Mouse (Mus musculus) NIH3T3 (cell line): ENCODE measurements at regions not wholly inside any gene's neighbourhood (a gene's known extent, or its start where the extent isn't known, plus 50 kb on each side); places are given as distances from the start of the nearest gene placed in this dataset.
"Not testable (repeated sequence)": the region's sequence is repeated elsewhere in the genome, so short reads cannot be mapped to it uniquely, and the experiment has no call there.

Source experiments
- DNase-seq: peaks from one replicate; pipeline ENCODE4 v3.0.0-alpha.2; 2012; ENCODE audit warnings: low read depth

DNA sequence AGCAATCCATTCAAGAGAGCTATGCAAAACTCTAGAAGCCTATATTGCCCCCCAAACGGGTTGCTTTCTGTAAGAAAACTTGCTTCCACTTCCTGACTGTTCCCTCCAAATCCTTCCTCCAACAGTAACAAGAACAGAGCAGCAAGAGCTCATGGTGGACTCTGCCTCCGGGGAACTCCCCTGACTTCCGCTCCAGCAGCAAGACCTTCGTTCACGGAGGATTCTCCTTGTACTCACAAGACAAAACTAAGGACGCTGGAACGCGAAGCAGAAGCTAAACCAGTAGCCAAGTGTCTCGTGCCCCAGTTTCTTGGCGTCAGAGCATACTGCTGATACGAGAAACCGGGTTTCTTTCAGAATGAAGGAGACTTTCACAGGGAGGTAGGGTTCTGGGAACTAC, 50.7 kb downstream of the H2al2a start:
- DNase-seq, result no peak

DNA sequence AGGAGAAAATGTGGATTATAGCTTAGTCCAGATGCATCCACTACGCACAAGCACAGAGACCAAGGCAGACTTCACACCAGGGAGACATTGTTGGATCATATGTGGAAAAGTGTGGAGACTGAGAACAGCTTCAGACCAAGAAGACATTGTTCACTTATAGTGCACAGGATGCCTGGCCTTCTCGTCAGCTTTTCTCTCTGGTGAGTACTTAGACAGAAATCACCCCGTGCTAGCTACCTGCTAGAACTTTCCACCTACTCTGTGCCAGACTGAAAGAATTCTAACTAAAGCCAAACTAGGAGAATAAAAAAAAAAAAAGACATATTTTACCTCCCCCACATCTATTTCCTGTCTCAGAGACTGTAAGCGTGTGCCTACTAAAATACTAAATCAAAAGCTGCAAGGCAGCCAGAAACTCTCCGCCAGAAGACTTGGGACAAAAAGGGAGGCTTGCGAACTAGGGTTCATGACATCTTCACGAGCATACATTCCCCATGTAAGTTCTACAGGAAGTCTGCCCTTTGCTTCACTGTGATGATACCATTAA, 51.3 kb downstream of the H2al2a start:
- no peak for DNase-seq

DNA sequence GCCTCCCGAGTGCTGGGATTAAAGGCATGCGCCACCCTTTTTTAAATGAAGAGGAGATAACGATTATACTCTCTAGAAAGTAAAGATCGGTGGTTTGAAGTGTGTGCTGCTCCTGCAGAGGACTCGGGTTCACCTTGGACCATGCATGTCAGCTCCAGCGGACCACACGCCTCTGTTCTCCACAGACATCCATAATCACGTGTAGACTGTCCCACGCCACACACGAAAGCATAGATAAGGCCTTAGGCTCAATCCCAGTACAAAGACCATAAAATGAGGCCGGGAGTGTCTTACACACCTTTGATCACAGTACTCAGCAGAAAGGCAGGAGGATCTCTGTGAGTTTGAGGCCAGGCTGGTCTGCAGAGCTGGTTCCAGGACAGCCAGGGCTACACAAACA, 53.3 kb downstream of the H2al2a start:
- DNase-seq, result no peak

DNA sequence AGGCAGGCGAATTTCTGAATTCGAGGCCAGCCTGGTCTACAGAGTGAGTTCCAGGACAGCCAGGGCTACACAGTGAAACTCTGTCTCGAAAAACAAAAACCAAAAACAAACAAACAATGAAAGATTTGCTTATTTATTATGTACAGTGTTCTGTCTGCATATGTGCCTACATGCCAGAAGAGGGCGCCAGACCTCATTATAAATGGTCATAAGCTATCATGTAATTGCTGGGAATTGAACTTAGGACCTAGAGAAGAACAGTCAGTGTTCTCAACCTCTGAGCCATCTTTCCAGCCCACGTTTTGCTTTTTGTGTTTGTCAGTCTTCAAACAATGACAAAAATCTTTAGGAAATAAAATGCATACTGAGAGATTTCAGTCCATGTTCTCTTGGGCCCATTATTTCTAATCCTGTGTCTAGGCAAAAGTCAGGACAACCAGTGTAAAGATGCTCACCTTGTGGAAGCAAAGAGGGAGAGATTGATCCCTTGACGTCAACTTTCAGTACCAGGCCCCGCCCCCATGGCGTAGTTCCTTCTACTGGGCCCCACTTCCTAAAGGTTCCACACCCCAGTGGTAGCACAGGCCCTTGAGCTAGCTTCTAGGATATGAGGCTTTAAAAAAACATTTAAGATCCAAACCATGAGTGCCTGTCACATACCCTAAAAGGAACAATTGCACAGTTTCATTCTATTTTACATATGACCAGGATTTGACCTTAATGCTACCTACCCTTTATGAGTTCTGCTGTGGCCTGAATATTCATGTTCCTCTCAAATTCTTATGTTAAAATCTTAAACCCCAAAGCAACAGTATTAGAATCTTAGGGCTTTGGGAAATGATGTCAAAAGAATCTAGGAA, 54.0 kb downstream of the H2al2a start:
- DNase-seq, result peak; percentile 62

DNA sequence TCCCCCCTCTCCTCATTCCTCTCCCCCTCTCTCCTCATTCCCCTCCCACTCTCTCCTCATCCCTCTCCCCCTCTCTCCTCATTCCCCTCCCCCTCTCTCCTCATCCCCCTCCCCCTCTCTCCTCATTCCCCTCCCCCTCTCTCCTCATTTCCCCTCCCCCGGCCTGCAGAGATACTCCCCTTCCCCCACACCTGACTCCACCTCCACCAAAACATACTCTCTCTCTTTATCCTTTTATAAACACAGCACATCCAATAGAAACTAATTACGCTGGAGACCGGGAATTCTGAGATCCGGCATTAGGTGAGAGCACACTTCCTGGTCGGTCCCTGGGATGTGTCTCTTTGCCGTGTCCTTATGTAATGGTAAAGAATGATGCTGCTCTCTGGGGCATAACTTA, 54.8 kb downstream of the H2al2a start:
- no peak for DNase-seq

DNA sequence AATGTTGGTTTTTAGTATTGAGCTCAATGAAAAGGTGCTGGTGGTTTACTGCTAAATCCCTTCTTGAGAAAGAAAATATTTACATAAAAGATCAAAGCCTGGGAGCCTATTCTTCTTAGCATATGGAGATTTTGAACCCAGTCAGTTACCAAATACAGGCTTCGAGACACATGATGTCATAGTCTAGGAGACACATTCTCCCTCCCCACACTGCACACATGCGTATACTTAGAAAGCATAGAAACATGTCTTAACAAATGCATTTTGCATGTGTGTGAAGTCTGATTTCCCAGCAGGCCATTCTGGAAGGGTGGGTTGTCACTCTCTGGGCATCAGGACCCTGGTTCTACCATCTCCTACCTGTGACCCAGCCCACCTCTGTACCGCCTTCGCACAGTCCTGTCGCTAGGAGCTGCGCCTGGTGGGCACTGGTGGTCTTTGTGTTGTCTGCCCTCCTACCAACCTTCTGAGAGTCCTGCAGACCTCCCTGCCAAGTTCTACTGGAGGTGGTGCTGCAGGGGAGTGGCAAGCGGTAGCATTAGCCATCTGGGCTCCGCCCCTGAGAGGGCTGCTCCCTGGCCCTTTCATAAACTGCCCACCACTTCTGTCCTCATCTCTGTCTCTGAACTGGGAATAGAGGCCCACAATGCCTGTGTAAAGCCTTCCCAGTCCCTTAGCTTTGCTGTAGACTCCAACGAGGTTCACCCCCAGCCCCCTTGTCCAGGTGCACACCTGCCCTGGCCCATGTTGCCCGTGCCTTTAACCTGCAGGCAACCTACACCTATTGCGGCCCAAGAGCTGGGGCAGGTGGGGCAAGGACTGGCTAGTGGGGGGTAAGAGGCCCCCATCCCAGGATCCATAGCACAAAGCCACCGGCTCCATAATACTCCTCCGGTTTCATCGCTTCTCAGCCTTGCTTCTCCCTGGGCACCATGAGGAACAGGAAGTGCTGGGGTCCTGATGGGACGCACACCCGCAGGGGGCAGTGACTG, 56.6 kb downstream of the H2al2a start:
- DNase-seq, result not testable (repeated sequence)

DNA sequence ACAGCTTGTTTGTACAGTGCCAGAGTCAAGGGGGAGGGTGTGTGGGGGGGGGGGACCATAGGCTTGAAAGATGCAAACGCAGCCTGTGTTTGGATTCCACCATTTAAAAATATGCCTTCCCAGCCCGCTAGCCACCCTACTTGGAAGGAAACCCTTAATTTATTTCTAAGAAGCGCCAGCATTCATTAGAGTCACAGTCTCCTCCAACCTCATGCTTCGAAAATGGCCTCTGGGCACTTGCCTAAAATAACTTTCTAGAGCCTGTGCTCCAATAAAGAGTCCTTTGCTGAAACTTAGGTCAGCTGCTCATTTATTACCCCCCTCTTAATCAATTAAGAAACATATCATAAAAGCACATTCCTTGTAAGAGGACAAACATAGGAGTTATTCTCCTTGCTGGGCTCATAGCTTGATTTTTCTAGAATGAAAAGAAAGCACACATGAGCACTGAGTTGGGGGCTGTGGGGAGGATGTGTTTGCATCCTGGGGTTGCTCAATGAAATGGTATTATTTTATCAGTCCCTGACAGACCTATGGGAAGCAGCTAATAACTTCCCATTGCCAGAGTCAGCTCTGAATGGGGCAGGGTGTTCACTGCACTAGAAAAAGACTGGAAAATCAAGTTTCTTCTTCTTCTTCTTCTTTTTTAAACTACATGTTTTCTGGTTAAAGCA, 57.4 kb downstream of the H2al2a start:
- DNase-seq, result no peak

DNA sequence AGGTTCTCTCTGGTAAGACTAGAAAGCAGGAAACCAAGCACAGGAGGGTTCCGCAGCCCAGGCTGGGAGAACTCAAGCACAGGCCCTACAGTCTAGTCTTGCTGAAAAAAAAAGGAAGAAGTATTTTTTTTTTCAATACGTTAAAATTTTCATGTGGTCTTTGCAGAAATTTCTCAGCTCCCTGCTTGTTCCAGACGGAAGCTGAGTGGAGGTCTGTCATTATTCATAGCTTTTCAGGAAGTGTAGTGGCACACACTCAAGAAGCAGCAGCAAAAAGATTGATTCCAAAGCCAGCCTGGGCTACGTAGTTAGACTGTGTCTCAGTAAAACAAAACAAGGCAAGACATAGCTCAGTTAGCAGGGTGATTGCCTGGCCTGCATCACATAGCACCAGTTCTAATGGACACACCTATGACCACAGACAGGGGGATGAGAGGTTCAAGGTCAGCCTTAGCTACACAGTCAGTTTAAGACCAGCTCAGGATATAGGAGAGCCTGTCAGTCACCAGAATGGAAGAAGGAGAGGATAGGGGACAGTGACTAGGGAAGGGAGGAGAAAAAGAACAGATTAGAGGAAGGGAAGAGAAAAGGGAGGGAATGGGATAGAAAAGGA, 60.1 kb downstream of the H2al2a start:
- no peak for DNase-seq

DNA sequence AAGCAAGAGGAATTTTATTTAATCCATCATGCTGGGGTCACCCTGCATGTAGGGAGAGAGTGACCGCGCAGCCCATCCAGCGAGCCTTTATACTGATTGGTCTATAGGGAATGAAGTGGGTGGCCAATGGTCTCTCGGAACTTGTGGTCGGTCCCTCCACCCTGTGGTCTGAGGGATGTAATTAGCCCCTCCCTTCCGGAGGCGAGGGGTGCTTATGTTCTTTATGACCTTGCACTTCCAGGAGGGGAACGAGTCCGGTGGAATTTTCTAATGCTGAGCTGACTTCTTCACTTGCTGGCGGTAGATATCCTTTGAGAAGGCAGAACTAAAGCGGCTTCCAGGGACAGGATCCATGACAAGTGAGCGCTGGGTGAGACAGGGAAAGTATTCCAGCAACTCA, 60.8 kb downstream of the H2al2a start:
- no peak for DNase-seq

DNA sequence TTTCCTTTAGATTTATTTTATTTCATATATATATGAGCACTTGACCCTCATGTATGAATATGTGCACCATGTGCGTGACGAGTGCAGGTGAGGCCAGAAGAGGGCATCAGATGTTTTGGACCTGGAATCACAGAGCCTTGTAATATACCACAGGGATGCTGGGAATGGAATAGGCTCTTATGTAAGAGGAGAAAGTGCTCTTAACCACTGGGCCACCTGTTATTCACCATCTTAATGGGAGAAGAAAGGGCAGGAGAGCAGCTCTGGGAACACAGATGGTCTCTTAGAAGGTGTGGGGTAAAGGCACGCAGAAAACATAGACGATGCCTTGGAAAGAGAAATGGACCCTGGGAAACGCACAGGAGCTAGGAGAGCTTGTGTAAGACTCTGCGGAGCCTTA, 61.3 kb downstream of the H2al2a start:
- no peak for DNase-seq

DNA sequence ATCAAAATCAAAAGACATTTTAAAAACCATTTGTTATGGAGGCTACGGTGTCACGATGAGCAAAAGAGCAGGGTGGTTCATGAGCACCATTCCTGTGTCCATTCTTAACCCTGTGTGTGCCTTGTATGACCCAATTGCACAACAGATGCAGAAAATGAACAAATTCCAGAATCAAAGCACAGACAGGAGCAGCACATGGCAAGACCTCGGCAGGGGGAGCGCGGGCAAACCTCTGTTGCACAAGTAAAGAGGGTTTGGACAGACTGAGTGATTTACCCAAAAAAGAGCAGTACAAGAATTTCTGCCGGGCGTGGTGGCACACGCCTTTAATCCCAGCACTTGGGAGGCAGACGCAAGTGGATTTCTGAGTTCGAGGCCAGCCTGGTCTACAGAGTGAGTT, 62.1 kb downstream of the H2al2a start:
- DNase-seq, result no peak

DNA sequence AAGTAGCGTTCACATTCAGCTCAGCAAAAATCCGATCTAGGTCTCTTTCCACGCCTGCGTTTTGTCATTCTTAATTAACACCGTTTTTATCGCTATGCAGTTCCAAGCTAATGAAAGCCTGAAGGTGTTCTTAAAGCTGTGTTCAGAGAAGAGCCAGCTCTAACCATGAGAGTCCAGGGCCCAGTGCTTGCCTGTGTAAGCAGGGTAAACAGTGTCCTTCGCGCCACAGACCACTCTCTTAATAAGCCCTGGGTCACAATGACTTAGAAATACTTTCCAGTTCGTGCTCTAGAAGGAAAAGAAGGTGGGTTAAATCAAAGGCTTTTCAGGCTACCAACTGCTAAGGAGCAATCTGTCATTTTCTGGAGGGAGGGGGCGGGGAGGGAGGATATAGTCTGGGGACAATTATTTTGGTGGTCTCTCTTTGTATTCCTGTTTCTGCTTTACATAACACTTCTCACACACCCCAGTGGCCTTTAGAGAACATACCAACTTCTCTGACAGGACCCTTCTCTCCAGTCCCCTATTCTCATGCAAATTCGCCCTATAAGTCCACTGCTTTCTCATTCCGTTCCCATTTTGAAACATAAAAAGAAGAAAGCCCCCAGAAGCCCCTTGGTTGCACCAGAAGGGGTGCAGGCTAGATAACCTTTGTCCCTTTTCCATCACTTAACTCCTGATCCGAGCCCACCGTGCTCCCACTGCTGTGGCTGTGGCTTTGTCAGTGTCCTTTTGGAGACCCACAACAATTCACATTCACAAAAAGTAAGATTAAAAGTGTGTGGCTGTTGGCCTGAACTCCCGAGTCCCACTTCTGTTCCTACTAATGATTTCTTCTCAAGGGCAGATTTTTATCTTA, 63.6 kb downstream of the H2al2a start:
- no peak for DNase-seq

DNA sequence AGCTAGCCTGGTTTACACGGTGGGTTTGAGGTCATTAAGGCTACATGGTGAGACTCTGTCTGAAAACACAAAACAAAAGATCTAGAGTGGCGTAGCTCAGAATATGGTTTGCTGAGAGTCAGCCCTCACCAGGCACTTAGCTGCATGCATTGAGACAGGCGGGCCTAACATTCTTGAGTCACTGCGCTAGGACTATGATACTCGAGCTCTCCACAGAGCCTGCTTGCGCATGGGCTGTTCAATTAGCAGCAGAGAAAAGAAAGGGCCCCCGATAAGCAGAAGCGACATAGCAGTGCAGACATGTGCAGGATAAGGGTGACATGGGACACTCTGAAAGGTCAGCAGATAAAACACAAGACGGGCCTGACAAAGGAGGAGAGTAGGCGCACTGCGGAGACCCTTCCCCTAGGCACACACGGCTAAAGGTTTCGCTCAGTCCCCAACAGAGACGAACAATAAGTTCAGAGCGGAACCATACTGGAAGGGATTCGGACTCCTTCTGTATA, 64.3 kb downstream of the H2al2a start:
- no peak for DNase-seq

DNA sequence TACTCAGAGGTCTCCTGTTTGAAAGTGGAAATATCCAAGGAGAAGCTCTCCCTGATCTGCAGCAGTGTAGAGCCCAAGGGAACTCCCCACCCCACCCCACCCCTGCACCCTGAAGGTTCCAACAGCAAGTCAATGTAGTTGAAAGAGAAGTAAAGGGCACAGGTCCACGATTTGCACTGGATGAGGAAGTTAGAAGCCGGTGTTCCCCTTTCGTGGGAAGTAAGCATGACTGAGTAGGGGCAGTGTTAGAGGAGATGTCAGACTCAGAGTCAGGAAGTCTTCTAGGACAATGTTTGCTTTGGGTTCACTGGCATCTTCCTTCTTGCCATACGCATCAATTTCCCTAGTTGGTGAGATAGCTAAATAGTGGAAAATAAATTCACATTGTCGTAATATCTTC, 64.9 kb downstream of the H2al2a start:
- no peak for DNase-seq

DNA sequence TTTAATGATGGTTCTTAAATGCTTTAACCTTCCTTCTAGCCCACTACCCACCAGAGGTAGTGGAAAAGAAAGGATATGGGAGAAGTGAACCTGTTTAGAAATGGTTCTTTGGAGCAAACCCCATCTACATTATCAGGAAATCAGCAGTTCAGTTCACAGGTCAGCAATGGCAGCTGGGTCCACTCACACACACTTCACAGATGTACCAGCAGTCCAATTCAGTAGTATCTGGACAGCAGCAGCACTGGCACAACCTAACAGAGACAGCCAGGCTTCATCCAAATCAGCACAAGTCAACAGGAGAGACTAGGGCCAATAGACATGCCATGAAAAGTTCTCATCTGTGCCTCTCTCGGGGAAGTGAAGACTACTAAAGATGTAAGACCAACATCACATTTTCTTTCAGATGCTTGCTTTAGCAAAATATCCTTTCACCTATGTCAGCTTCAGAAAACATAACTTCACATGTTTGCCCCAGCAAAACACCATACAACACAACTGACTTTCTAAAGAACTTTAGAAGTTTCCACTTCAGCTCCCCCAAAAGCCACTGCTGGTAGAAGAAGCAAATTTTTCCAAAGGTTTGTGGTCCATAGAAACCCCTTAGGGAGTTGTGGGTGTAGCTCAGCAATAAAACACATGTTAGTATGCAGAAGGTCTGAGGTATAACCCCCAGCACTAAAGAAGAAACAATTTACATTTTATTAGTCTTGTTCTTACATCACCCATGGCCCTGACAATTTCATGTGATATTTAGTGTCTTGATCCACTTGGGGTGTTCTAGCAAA, 77.7 kb downstream of the H2al2a start:
- no peak for DNase-seq

DNA sequence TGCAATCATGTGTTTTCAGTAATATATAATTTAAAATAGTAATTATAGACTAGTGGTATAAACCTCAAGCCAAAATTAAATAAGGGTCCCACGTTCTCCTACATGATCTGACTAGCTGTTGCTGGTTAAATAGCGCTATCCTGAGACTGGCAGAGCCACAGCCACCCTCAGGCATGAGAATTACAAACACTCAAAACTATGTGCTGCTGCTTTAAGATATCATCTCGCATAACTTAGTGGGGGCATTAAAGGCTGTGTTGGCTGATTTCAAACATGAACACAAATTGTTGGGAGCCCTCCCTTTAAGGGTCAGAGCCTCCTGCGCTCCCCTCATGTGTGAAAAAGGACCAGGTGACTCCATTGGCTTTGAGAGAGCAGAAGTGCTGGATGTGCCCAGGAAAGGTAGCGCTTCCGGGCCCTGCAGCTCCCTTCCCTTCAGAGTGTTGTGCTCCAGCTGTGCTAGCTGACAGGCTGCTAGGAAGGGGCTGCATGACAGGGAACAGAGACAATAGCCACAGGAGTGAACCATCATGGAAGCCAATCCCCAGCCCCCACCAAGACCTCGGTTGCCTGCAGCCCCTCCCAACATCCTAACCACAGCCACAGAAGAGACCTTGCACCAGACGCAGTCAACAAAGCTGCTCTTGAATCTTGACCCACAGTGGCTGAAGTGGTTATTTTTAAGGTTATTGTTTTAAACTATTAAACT, 79.4 kb downstream of the H2al2a start:
- DNase-seq, result no peak

DNA sequence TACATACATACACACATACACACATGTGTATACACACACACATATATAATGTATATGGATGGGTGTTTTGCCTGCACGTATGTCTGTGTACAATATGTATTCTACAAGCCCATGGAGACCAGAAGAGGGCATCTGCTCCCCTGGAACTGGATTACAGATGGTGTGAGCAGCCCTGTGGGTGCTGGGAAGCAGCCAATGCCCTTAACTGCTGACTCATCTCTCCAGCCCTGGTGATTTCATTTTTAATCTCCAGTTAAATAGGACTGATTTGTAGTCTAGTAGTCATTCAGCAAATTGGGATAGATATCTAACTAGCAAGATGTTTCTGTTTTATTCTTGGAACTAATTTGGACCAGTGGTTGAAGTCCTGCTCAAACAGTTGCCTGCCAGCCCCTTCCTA, 94.1 kb downstream of the H2al2a start:
- DNase-seq, result peak; percentile 44

DNA sequence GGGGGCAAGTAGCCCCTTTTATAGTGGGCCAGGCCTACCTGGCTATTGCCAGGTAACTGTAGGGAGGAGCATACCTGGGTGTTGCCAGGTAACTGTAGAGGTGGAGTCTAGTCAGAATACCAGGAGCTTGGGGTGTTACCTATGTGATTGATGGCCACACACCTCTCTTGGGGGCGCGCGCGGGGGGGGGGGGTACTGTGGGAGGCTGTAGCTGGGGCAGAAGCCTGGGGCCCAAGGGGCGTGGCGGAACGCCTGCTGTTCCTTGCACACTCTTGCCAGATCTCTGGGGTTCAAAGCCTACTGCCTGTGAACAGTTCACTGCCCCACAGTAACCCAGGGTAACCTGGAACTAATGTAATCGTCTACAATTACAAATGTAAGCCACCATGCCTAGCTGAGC, 96.6 kb downstream of the H2al2a start:
- DNase-seq, result no peak

DNA sequence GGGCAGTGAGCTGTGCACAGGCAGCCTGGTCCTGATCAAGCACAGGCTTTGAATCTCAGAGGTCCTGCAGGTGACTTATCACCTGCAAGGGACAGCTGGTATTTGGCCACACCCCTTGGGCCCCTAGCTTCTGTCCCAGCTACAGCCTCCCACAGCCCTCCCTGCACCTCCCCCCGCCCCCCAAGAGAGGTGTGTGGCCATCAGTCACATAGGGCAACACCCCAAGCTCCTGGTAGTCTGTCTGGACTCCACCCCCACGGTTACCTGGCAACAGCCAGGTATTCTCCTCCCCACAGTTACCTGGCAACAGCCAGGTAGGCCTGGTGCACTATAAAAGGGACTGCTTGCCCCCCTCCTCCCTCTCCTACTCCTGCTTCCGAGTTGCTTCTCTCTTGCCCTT, 98.0 kb downstream of the H2al2a start:
- no peak for DNase-seq
